Mouse (Mus musculus) liver, embryonic 14.5 days (tissue): ENCODE results near the gene Numbl.

Experiments used
- CTCF ChIP-seq: IDR thresholded peaks from 2 replicates; pipeline ENCODE4 v1.5.1; 2016; ENCODE audit warnings: antibody characterized with exemption, low read depth, control low read depth
- EP300 ChIP-seq: IDR thresholded peaks from 2 replicates; pipeline ENCODE4 v1.6.1; 2016; ENCODE audit warnings: antibody characterized with exemption, low read depth

DNA sequence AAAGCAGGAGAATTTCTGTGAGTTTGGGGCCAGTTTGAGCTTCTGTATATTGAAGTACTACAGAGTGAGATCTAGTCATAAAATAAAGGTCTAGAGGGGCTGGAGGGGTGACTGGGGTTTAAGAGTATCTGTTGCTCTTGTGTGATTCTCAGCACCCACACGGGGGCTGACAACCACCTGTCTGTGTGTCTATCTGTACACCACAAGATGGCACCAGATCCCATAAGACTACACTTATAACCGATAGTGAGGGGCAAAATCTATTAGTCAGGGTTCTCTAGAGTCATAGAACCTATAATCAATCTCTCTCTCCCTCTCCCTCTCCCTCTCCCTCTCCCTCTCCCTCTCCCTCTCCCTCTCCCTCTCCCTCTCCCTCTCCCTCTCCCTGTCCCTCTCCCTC, 32.3 kb downstream of the Numbl start:
- no peak for TF ChIP-seq CTCF
- TF ChIP-seq EP300 = no peak
